Mouse (Mus musculus) central nervous system, embryonic 11.5 days (tissue): ENCODE results near the gene Zfp330. TPM values are rescaled to one million over a fixed set of nuclear protein-coding genes. Genes with fewer than 3 reads are reported as not detected.

Source experiments
- polyA plus RNA-seq: library from polyadenylated mRNA; depleted of rRNA; stranded (reverse); fragments of >200 nt; gene quantifications from 2 replicates; pipeline ENCODE4 v1.2.3, GENCODE M21; 2012; rRNA removed

The Zfp330 gene
- 78.8 and 91.7 TPM in 2 replicates for polyA plus RNA-seq

DNA sequence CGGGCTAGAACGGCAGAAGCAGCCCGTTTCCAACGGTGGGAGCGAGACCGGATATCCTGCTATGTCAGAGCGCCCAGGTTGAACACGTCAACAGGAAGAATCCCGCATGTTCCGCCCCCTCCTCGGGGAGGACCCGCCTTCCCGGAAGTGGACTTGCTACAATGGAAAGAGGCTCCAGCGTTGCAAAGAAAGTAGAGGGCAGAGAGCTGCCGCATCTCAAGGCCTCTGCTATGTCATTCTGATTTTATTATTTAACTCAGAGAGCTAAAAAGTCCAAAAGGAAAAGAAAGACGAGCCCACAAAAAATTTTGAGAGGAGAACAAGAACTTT is at the start of gene Zfp330:
Gene Zfp330, minus strand, starts transcription at position 68 of the 330 bp plus-strand sequence.

Other genes starting within 250 kb of the Zfp330 start
- gene Rnf150, start 89.2 kb upstream of the Zfp330 start, polyA plus RNA-seq, result 5.4 and 8.9 TPM in 2 replicates